ENCODE assay signal across 28 mouse cellular contexts in genomic region chr16:23037744-23038143, GRCm38 (mm10). TPM values are rescaled to one million over a fixed set of nuclear protein-coding genes. Genes with fewer than 3 reads are reported as not detected.
A peak's percentile ranks its signal among the peaks of the same experiment; 100 is the strongest.
DNase-seq lines count a peak whose midpoint lies in the region; ATAC-seq and TF ChIP-seq lines count a peak whose summit lies in the region.
"Had no signal": no experiment of that assay in that cellular context is flagged by ENCODE, and none has a peak within 500 bp of the region (broad histone marks: within the 10 kb centered on the region; RNA-seq: fewer than 3 reads in every experiment).

No protein-coding gene starts in this region.

- no peak overlapping the region for H3K4me3 ChIP-seq in heart, embryonic 12.5 days
- no peak overlapping the region for H3K4me3 ChIP-seq in kidney, embryonic 14.5 days (ENCODE audit: low read length)
- no peak overlapping the region for H3K4me3 ChIP-seq in kidney, postnatal 0 days (replicated peaks; ENCODE audit: low read depth, low read length)
- H3K4me3 ChIP-seq: embryonic facial prominence, embryonic 13.5 days; forebrain, embryonic 10.5 days; forebrain, embryonic 15.5 days; liver, embryonic 13.5 days; lung, embryonic 15.5 days; midbrain, embryonic 10.5 days; midbrain, embryonic 15.5 days; neural tube, embryonic 15.5 days; stomach, embryonic 15.5 days had no signal

- 74% methylated on average over 7 of the region's 7 CpGs for WGBS in heart, embryonic 12.5 days
- 83% methylated on average over 7 of the region's 7 CpGs for WGBS in kidney, embryonic 14.5 days
- 66% methylated on average over 7 of the region's 7 CpGs for WGBS in kidney, postnatal 0 days

- no peaks in the 10 kb centered on the region for H3K27me3 ChIP-seq in heart, embryonic 12.5 days (replicated peaks)
- H3K27me3 ChIP-seq in kidney, embryonic 14.5 days (ENCODE audit: control insufficient read depth, insufficient read depth, low read length) = no peaks in the 10 kb centered on the region
- H3K27me3 ChIP-seq in kidney, postnatal 0 days (ENCODE audit: insufficient read depth, low read length) = no peaks in the 10 kb centered on the region
- H3K27me3 ChIP-seq: embryonic facial prominence, embryonic 13.5 days; forebrain, embryonic 15.5 days; liver, embryonic 13.5 days; lung, embryonic 15.5 days; midbrain, embryonic 15.5 days; neural tube, embryonic 15.5 days; stomach, embryonic 15.5 days had no signal

- no peak overlapping the region for H3K27ac ChIP-seq in heart, embryonic 12.5 days (ENCODE audit: poor library complexity, severe bottlenecking)
- H3K27ac ChIP-seq in kidney, embryonic 14.5 days (ENCODE audit: low read depth, low read length) = no peak overlapping the region
- no peak overlapping the region for H3K27ac ChIP-seq in kidney, postnatal 0 days
- H3K27ac ChIP-seq: embryonic facial prominence, embryonic 13.5 days; forebrain, embryonic 10.5 days; forebrain, embryonic 15.5 days; hindbrain, embryonic 14.5 days; liver, embryonic 13.5 days; lung, embryonic 15.5 days; midbrain, embryonic 10.5 days; midbrain, embryonic 15.5 days; neural tube, embryonic 15.5 days; stomach, embryonic 15.5 days had no signal

- H3K36me3 ChIP-seq in heart, embryonic 12.5 days = no peaks in the 10 kb centered on the region
- no peaks in the 10 kb centered on the region for H3K36me3 ChIP-seq in kidney, embryonic 14.5 days (ENCODE audit: control insufficient read depth, insufficient read depth, low read length)
- H3K36me3 ChIP-seq in kidney, postnatal 0 days (ENCODE audit: insufficient read depth, low read length) = no peaks in the 10 kb centered on the region
- H3K36me3 ChIP-seq: embryonic facial prominence, embryonic 13.5 days; forebrain, embryonic 10.5 days; forebrain, embryonic 15.5 days; G1E; liver, embryonic 13.5 days; lung, embryonic 15.5 days; midbrain, embryonic 10.5 days; midbrain, embryonic 15.5 days; neural tube, embryonic 15.5 days; stomach, embryonic 15.5 days had no signal

- no peaks in the 10 kb centered on the region; the same call in 1 of the 2 replicates for H3K9me3 ChIP-seq in heart, embryonic 12.5 days (replicated peaks)
- H3K9me3 ChIP-seq in kidney, embryonic 14.5 days (ENCODE audit: control insufficient read depth, low read length) = no peaks in the 10 kb centered on the region
- H3K9me3 ChIP-seq in kidney, postnatal 0 days (replicated peaks; ENCODE audit: low read length) = no peaks in the 10 kb centered on the region
- H3K9me3 ChIP-seq: embryonic facial prominence, embryonic 13.5 days; forebrain, embryonic 10.5 days; forebrain, embryonic 15.5 days; G1E; liver, embryonic 13.5 days; lung, embryonic 15.5 days; midbrain, embryonic 10.5 days; midbrain, embryonic 15.5 days; neural tube, embryonic 15.5 days; stomach, embryonic 15.5 days had no signal

- DNase-seq in heart, adult 11 months = peak; percentile 82
- DNase-seq in kidney, adult 9 months = peak; percentile 95
- DNase-seq in kidney, postnatal 0 days (ENCODE audit: low spot score) = peak; percentile 12
- peak; percentile 79 for DNase-seq in yolk sac, embryonic 10.5 days (ENCODE audit: low spot score)
- DNase-seq in cerebellum, adult 11 months = no peak
- DNase-seq: adrenal gland, postnatal 14 days; cerebellum, adult 18-20 months; cerebellum, postnatal 10 days; gastrocnemius, postnatal 25 days; heart, postnatal 4 days; liver, embryonic 13.5 days; retina, postnatal 1 day; right cerebral cortex, postnatal 25 days had no signal

- H3K4me1 ChIP-seq in heart, embryonic 12.5 days (replicated peaks) = 0 out of 2 replicates have a peak, but pooled peaks cover 7% of the 10 kb centered on the region
- no peaks in the 10 kb centered on the region for H3K4me1 ChIP-seq in kidney, embryonic 14.5 days (ENCODE audit: control insufficient read depth, insufficient read depth, low read length)
- no peaks in the 10 kb centered on the region; the same call in 1 of the 2 replicates for H3K4me1 ChIP-seq in kidney, postnatal 0 days (replicated peaks; ENCODE audit: insufficient read depth, low read length)
- H3K4me1 ChIP-seq: embryonic facial prominence, embryonic 13.5 days; forebrain, embryonic 15.5 days; liver, embryonic 13.5 days; lung, embryonic 15.5 days; midbrain, embryonic 15.5 days; neural tube, embryonic 15.5 days; stomach, embryonic 15.5 days had no signal

- ATAC-seq in heart, embryonic 12.5 days (ENCODE audit: insufficient number of reproducible peaks, low FRiP score) = no peak
- no peak for ATAC-seq in kidney, embryonic 14.5 days (ENCODE audit: low FRiP score, low TSS enrichment)
- peak; percentile 57; the same call in 1 of the 2 replicates for ATAC-seq in kidney, postnatal 0 days (replicated peaks; ENCODE audit: low FRiP score, low read depth)
- ATAC-seq: forebrain, embryonic 15.5 days; midbrain, embryonic 15.5 days had no signal

- H3K4me2 ChIP-seq in heart, embryonic 12.5 days = no peak overlapping the region
- no peak overlapping the region for H3K4me2 ChIP-seq in kidney, embryonic 14.5 days (replicated peaks; ENCODE audit: low read depth, low read length)
- no peak overlapping the region for H3K4me2 ChIP-seq in kidney, postnatal 0 days (ENCODE audit: low read length)
- H3K4me2 ChIP-seq: embryonic facial prominence, embryonic 13.5 days; forebrain, embryonic 15.5 days; heart, embryonic 11.5 days; hindbrain, embryonic 14.5 days; liver, embryonic 13.5 days; lung, embryonic 15.5 days; midbrain, embryonic 15.5 days; neural tube, embryonic 15.5 days; stomach, embryonic 15.5 days had no signal

- no peak overlapping the region for H3K9ac ChIP-seq in heart, embryonic 12.5 days
- no peak overlapping the region for H3K9ac ChIP-seq in kidney, embryonic 14.5 days (ENCODE audit: low read depth, low read length)
- no peak overlapping the region for H3K9ac ChIP-seq in kidney, postnatal 0 days (ENCODE audit: low read depth, low read length)
- H3K9ac ChIP-seq: embryonic facial prominence, embryonic 13.5 days; forebrain, embryonic 15.5 days; hindbrain, embryonic 14.5 days; liver, embryonic 13.5 days; lung, embryonic 15.5 days; midbrain, embryonic 15.5 days; neural tube, embryonic 15.5 days; stomach, embryonic 15.5 days had no signal

- TF ChIP-seq CTCF in kidney, postnatal 0 days (IDR thresholded peaks at IDR 0.05; ENCODE audit: low read depth) = no peak

RNA-seq across cellular contexts. Expression of gene Kng2, which starts 8.5 kb away (rescaled TPM):
- 0.34 and 0.42 TPM in 2 replicates for polyA plus RNA-seq in heart, embryonic 12.5 days (2016; fragmentation: Nextera tagmentation; extraction: Ambion mirVana)
- polyA plus RNA-seq in kidney, embryonic 14.5 days (2014; fragmentation: Nextera tagmentation; extraction: Ambion mirVana) = 1.4 and 2.5 TPM in 2 replicates
- polyA plus RNA-seq in kidney, postnatal 0 days (2015; fragmentation: Nextera tagmentation; extraction: Ambion mirVana) = 175 and 183 TPM in 2 replicates
- polyA plus RNA-seq: forebrain, embryonic 10.5 days; forebrain, embryonic 15.5 days; frontal cortex, adult 2 months; G1E; heart, embryonic 11.5 days; limb, embryonic 11.5 days; midbrain, embryonic 10.5 days; midbrain, embryonic 15.5 days had no signal

RNA-seq across cellular contexts. Expression of gene Kng1, which starts 19.9 kb away (rescaled TPM):
- 0.83 and 1.6 TPM in 2 replicates for polyA plus RNA-seq in heart, embryonic 12.5 days (2016; fragmentation: Nextera tagmentation; extraction: Ambion mirVana)
- polyA plus RNA-seq in kidney, embryonic 14.5 days (2014; fragmentation: Nextera tagmentation; extraction: Ambion mirVana) = 0.20 and 0.49 TPM in 2 replicates
- polyA plus RNA-seq in kidney, postnatal 0 days (2015; fragmentation: Nextera tagmentation; extraction: Ambion mirVana) = 2.3 and 2.7 TPM in 2 replicates
- polyA plus RNA-seq: embryonic facial prominence, embryonic 13.5 days; forebrain, embryonic 10.5 days; forebrain, embryonic 15.5 days; frontal cortex, adult 2 months; G1E; hindbrain, embryonic 14.5 days; midbrain, embryonic 10.5 days; midbrain, embryonic 15.5 days had no signal

Comparison
In these comparisons a context has a peak if more than half of its experiments do, and no peak if none do; other contexts are left out.
1. RNA of gene Kng2, which starts 8.5 kb away (polyA plus RNA-seq): 175 to 183 TPM in kidney, postnatal 0 days; 1.4 to 2.5 TPM in kidney, embryonic 14.5 days and 0.34 to 0.42 TPM in heart, embryonic 12.5 days; every median in the first group is over 10 times any median in the second.